Mouse (Mus musculus) bone marrow, adult 2 months (tissue): Measurements from ENCODE around the gene Gdf1.

Experiments
- CTCF ChIP-seq: fragments of 200-500 bp; IDR thresholded peaks from 2 replicates; pipeline ENCODE4 v1.5.1; 2011; ENCODE audit warnings: low read length, control low read depth; ENCODE audit not compliant: control insufficient read depth, insufficient read depth
- POLR2A ChIP-seq: fragments of 200-500 bp; IDR thresholded peaks from 2 replicates; pipeline ENCODE4 v1.6.1; 2011; ENCODE audit warnings: low read depth, mild to moderate bottlenecking, control low read depth, low read length, borderline replicate concordance; ENCODE audit not compliant: control insufficient read depth

DNA sequence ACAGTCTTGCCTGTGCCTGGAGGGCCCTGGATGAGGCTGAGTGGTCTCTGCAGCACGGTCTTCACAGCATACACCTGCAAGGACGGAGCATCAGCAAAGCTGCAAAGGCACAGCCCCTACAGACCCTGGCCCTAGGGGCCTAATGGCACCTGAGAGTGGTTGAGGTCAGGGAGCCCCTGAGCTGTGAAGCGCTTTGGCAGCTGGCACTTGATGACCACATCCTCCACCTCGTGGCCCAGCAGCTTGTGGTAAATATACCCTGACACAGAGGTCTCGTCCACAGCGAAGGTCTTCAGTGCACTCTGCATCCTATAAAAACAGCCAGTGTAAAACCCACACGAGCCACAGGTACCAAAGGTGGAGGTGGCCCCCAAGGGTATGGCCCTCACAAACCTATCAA, 9.3 kb downstream of the Gdf1 start:
- TF ChIP-seq CTCF (no peak), POLR2A (no peak)
